Mouse (Mus musculus) lung, postnatal 0 days (tissue): ENCODE measurements at regions not wholly inside any gene's neighbourhood (a gene's known extent, or its start where the extent isn't known, plus 50 kb on each side); places are given as distances from the start of the nearest gene placed in this dataset.

Experiments
- CTCF ChIP-seq: IDR thresholded peaks from 2 replicates; pipeline ENCODE4 v1.5.1; 2016; ENCODE audit warnings: antibody characterized with exemption, mild to moderate bottlenecking
- EP300 ChIP-seq: IDR thresholded peaks from 2 replicates; pipeline ENCODE4 v1.6.1; 2016; ENCODE audit warnings: antibody characterized with exemption, mild to moderate bottlenecking, control low read depth

GRCm38 (mm10) chr16:54440932-54441331 lies 856.9 kb downstream of the Zpld1 start:
- TF ChIP-seq CTCF (no peak), EP300 (no peak)
